Mouse (Mus musculus) testis, adult 2 months (tissue): ENCODE measurements around the gene Tef. TPM values are rescaled to one million over a fixed set of nuclear protein-coding genes. Genes with fewer than 3 reads are reported as not detected.

Experiments used
- H3K27ac ChIP-seq: fragments of 200-500 bp; 2 replicates; pipeline ENCODE4 v1.5.1; 2012; ENCODE audit warnings: low read depth, low read length; ENCODE audit not compliant: control insufficient read depth, insufficient read depth
- H3K27me3 ChIP-seq: fragments of 200-500 bp; 2 replicates; pipeline ENCODE4 v1.6.1; 2012; ENCODE audit warnings: mild to moderate bottlenecking, low read length, moderate library complexity; ENCODE audit not compliant: control insufficient read depth, insufficient read depth
- H3K36me3 ChIP-seq: fragments of 200-500 bp; 2 replicates; pipeline ENCODE4 v1.6.1; 2012; ENCODE audit warnings: mild to moderate bottlenecking, low read length; ENCODE audit not compliant: control insufficient read depth, insufficient read depth
- H3K4me1 ChIP-seq: fragments of 200-500 bp; 2 replicates; pipeline ENCODE4 v1.6.1; 2012; ENCODE audit warnings: low read length; ENCODE audit not compliant: control insufficient read depth, insufficient read depth
- H3K4me3 ChIP-seq: fragments of 200-500 bp; 2 replicates; pipeline ENCODE4 v1.5.1; 2012; ENCODE audit warnings: low read depth, mild to moderate bottlenecking, low read length, moderate library complexity, mixed read lengths; ENCODE audit not compliant: control insufficient read depth
- CTCF ChIP-seq: fragments of 200-500 bp; IDR thresholded peaks from 2 replicates; pipeline ENCODE4 v1.5.1; 2012; ENCODE audit warnings: low read depth, mild to moderate bottlenecking, inconsistent platforms, low read length, moderate library complexity; ENCODE audit not compliant: control insufficient read depth, insufficient read depth, insufficient replicate concordance
- POLR2A ChIP-seq: fragments of 200-500 bp; IDR thresholded peaks from 2 replicates; pipeline ENCODE4 v1.6.1; 2012; ENCODE audit warnings: low read depth, mild to moderate bottlenecking, inconsistent platforms, low read length, moderate library complexity; ENCODE audit not compliant: control insufficient read depth
- polyA plus RNA-seq: library from polyadenylated mRNA; depleted of rRNA; stranded (reverse); fragments of >200 nt; gene quantifications from 2 replicates; pipeline ENCODE4 v1.2.3, GENCODE M21; 2012

Gene Tef
- polyA plus RNA-seq, 1 experiment: 36.1 TPM

- Histone ChIP-seq H3K27me3 (no peaks in the 10 kb centered on the region), H3K4me1 (peaks cover 15% of the 10 kb centered on the region), H3K4me3 (no peak overlapping the region), H3K27ac (no peak overlapping the region), H3K36me3 (no peaks in the 10 kb centered on the region; the same call in none of the 2 replicates)
- TF ChIP-seq POLR2A (no peak), CTCF (no peak)
These were observed 11.9 kb downstream of the Tef start for GRCm38 (mm10) chr15:81813986-81814705.

GRCm38 (mm10) chr15:81814716-81815370 lies 12.6 kb downstream of the Tef start:
- no peaks in the 10 kb centered on the region; the same call in none of the 2 replicates for H3K36me3 ChIP-seq
- no peak overlapping the region for H3K27ac ChIP-seq
- H3K4me3 ChIP-seq: no peak overlapping the region
- peaks cover 15% of the 10 kb centered on the region for H3K4me1 ChIP-seq
- H3K27me3 ChIP-seq: no peaks in the 10 kb centered on the region
- TF ChIP-seq CTCF (no peak), POLR2A (no peak)

GRCm38 (mm10) chr15:81818404-81818803 lies 16.2 kb downstream of the Tef start:
- peaks cover 2% of the 10 kb centered on the region for H3K36me3 ChIP-seq
- H3K27me3 ChIP-seq: no peaks in the 10 kb centered on the region
- TF ChIP-seq CTCF: no peak
- TF ChIP-seq POLR2A: no peak

DNA sequence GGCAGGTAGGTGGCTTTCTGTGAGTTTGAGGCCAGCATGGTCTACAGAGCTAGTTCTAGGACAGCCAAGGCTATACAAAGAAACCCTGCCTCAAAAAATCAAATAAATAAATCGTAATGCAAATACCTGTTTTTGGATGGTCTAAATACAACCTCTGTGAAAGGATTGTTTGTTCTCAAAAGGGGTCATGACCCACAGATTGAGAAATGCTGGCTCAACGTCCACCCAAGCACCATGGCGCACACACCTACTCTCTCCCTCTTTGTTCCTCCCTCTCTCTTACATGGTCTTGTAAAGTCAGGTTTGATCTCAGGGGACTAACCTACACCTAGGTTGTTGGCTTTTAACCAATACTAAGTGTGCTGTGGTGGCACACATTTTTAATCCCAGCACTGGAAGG lies 20.4 kb downstream of the Tef start:
- no peak for TF ChIP-seq CTCF
- no peak for TF ChIP-seq POLR2A
- Histone ChIP-seq H3K36me3 (peaks cover 5% of the 10 kb centered on the region), H3K4me3 (no peak overlapping the region), H3K4me1 (no peaks in the 10 kb centered on the region), H3K27me3 (no peaks in the 10 kb centered on the region), H3K27ac (no peak overlapping the region)

More at GRCm38 (mm10) chr15:81818404-81818803, 16.2 kb downstream of the Tef start:
- Histone ChIP-seq H3K27ac (no peak overlapping the region), H3K4me1 (no peaks in the 10 kb centered on the region), H3K4me3 (no peak overlapping the region)

GRCm38 (mm10) chr15:81824832-81825231 lies 22.6 kb downstream of the Tef start:
- no peaks in the 10 kb centered on the region for H3K4me1 ChIP-seq
- peaks cover 5% of the 10 kb centered on the region for H3K36me3 ChIP-seq
- H3K27me3 ChIP-seq: no peaks in the 10 kb centered on the region
- TF ChIP-seq POLR2A: no peak
- TF ChIP-seq CTCF: no peak
- H3K4me3 ChIP-seq: peak overlapping the region; percentile 36; the same call in 1 of the 2 replicates
- no peak overlapping the region for H3K27ac ChIP-seq

GRCm38 (mm10) chr15:81828426-81829207 lies 26.4 kb downstream of the Tef start:
- H3K27me3 ChIP-seq: no peaks in the 10 kb centered on the region
- no peaks in the 10 kb centered on the region; the same call in 1 of the 2 replicates for H3K4me1 ChIP-seq
- no peak for TF ChIP-seq CTCF
- TF ChIP-seq POLR2A: no peak
- peaks cover 3% of the 10 kb centered on the region; the same call in 1 of the 2 replicates for H3K36me3 ChIP-seq
- H3K27ac ChIP-seq: no peak overlapping the region
- H3K4me3 ChIP-seq: no peak overlapping the region

GRCm38 (mm10) chr15:81829208-81829580 lies 27.0 kb downstream of the Tef start:
- H3K27ac ChIP-seq: no peak overlapping the region
- TF ChIP-seq CTCF (no peak), POLR2A (no peak)
- no peak overlapping the region for H3K4me3 ChIP-seq
- H3K36me3 ChIP-seq: peaks cover 3% of the 10 kb centered on the region; the same call in 1 of the 2 replicates
- no peaks in the 10 kb centered on the region; the same call in 1 of the 2 replicates for H3K4me1 ChIP-seq
- H3K27me3 ChIP-seq: no peaks in the 10 kb centered on the region
